In the genomic region with DNA sequence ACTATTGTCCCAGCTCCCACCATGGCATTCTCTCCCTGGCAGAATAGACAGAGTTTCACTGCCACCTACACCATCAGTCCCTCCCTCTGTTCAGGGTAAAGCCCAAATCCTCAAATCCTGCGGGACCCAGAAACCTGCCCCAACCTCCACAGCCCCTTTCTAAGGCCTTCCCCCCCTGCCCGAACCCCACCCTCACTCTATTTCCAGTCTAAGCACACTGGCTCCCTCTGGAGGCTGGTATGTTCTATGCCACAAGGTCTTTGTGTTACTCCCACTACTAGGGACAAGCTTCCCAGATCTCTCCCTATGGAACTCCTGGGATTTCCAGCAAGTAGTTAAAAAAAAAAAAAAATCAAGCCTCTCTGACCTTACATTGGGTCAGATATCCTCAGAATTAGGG, we compare ENCODE assay signal across 8 mouse cellular contexts. TPM values are rescaled to one million over a fixed set of nuclear protein-coding genes. Genes with fewer than 3 reads are reported as not detected.
DNase-seq lines count a peak whose midpoint lies in the region; ATAC-seq lines count a peak whose summit lies in the region.

No protein-coding gene starts in this region.

- no peaks in the 10 kb centered on the region for H3K27me3 ChIP-seq in forebrain, embryonic 10.5 days (ENCODE audit: poor library complexity, severe bottlenecking)
- H3K27me3 ChIP-seq in forebrain, embryonic 12.5 days: 0 out of 2 replicates have a peak, but pooled peaks cover 7% of the 10 kb centered on the region

- no peaks in the 10 kb centered on the region for H3K36me3 ChIP-seq in forebrain, embryonic 10.5 days (replicated peaks)
- no peaks in the 10 kb centered on the region for H3K36me3 ChIP-seq in forebrain, embryonic 12.5 days (replicated peaks)

- ATAC-seq in forebrain, embryonic 12.5 days (ENCODE audit: low FRiP score): no peak

- intact Hi-C loops in heart, postnatal 36 days (cut with DNase I): loop anchor here (1.0 to 5.0 kb wide), 2 partner anchors 89 to 143 kb away; no protein-coding TSS in a partner anchor

- no peak overlapping the region for H3K4me3 ChIP-seq in forebrain, embryonic 10.5 days
- H3K4me3 ChIP-seq in forebrain, embryonic 12.5 days (replicated peaks): no peak overlapping the region

- H3K9me3 ChIP-seq in forebrain, embryonic 10.5 days: no peaks in the 10 kb centered on the region
- no peaks in the 10 kb centered on the region for H3K9me3 ChIP-seq in forebrain, embryonic 12.5 days

- DNase-seq in forebrain, embryonic 10.5 days (ENCODE audit: extremely low spot score, low spot score): peak; percentile 29
- peak; percentile 34 for DNase-seq in ovary, postnatal 14 days (ENCODE audit: low spot score)
- no peak for DNase-seq in ovary, adult 18-20 months (ENCODE audit: low spot score)
- peak; percentile 61 for DNase-seq in brain, adult 2 months (ENCODE audit: low read depth, low spot score)
- DNase-seq in heart, postnatal 36 days: peak; percentile 61 to 67
- peak; percentile 70 for DNase-seq in lung, postnatal 14 days
- peak; percentile 46 for DNase-seq in thymus, postnatal 25 days

- no peak overlapping the region for H3K4me2 ChIP-seq in forebrain, embryonic 12.5 days

- H3K9ac ChIP-seq in forebrain, embryonic 12.5 days: no peak overlapping the region

- 19% methylated on average over 2 of the region's 2 CpGs for WGBS in forebrain, embryonic 10.5 days
- 24% methylated on average over 2 of the region's 2 CpGs for WGBS in forebrain, embryonic 12.5 days

- no peak overlapping the region for H3K27ac ChIP-seq in forebrain, embryonic 10.5 days
- no peak overlapping the region for H3K27ac ChIP-seq in forebrain, embryonic 12.5 days

- peaks cover 3% of the 10 kb centered on the region; the same call in 1 of the 2 replicates for H3K4me1 ChIP-seq in forebrain, embryonic 10.5 days
- H3K4me1 ChIP-seq in forebrain, embryonic 12.5 days: no peaks in the 10 kb centered on the region

RNA-seq across cellular contexts. Expression of a gene that starts 46.9 kb away (rescaled TPM):
- polyA plus RNA-seq in forebrain, embryonic 10.5 days (2016; fragmentation: Nextera tagmentation; extraction: Ambion mirVana): 16.2 and 16.3 TPM in 2 replicates
- polyA plus RNA-seq in forebrain, embryonic 12.5 days (2016; fragmentation: Nextera tagmentation; extraction: Ambion mirVana): 18.2 and 18.5 TPM in 2 replicates
- 1 to 10 TPM; 3.6 to 4.2 TPM for total RNA-seq in heart, postnatal 36 days (2021)

RNA-seq across cellular contexts. Expression of a gene that starts 51.7 kb away (rescaled TPM):
- polyA plus RNA-seq in forebrain, embryonic 10.5 days (2016; fragmentation: Nextera tagmentation; extraction: Ambion mirVana): 0.12 and 0.25 TPM in 2 replicates
- polyA plus RNA-seq in forebrain, embryonic 12.5 days (2016; fragmentation: Nextera tagmentation; extraction: Ambion mirVana): 0.12 and 0.13 TPM in 2 replicates
- 1 to 10 TPM; 1.2 to 2.0 TPM for total RNA-seq in heart, postnatal 36 days (2021)
